Mouse (Mus musculus) T-cell, adult 2 months (primary cell): ENCODE measurements around the gene Adamts20.
"Not testable (repeated sequence)": the region's sequence is repeated elsewhere in the genome, so short reads cannot be mapped to it uniquely, and the experiment has no call there.

Source experiments
- DNase-seq: peaks from one replicate; pipeline ENCODE4 v3.0.0; 2022; ENCODE audit warnings: low spot score

Adamts20 gene

GRCm38 (mm10) chr15:94444437-94445136 lies 20.6 kb downstream of the Adamts20 start:
- no peak for DNase-seq

- no peak for DNase-seq
Measured at GRCm38 (mm10) chr15:94444043-94444436, 21.2 kb downstream of the Adamts20 start.

GRCm38 (mm10) chr15:94443025-94443424 lies 22.2 kb downstream of the Adamts20 start:
- no peak for DNase-seq

- no peak for DNase-seq
Measured at GRCm38 (mm10) chr15:94435532-94435931, 29.7 kb downstream of the Adamts20 start.

- no peak for DNase-seq
Measured at GRCm38 (mm10) chr15:94430681-94431405, 34.4 kb downstream of the Adamts20 start.

GRCm38 (mm10) chr15:94428726-94429125 lies 36.5 kb downstream of the Adamts20 start:
- no peak for DNase-seq

- no peak for DNase-seq
Measured at GRCm38 (mm10) chr15:94427482-94428214, 37.6 kb downstream of the Adamts20 start.

GRCm38 (mm10) chr15:94420526-94420925 lies 44.7 kb downstream of the Adamts20 start:
- DNase-seq, result no peak

GRCm38 (mm10) chr15:94419167-94419566 lies 46.1 kb downstream of the Adamts20 start:
- DNase-seq, result no peak

GRCm38 (mm10) chr15:94418427-94418826 lies 46.8 kb downstream of the Adamts20 start:
- DNase-seq, result no peak

GRCm38 (mm10) chr15:94417216-94418155 lies 47.7 kb downstream of the Adamts20 start:
- DNase-seq, result no peak

GRCm38 (mm10) chr15:94409832-94410231 lies 55.4 kb downstream of the Adamts20 start:
- no peak for DNase-seq

- DNase-seq, result no peak
Measured at GRCm38 (mm10) chr15:94406364-94406763, 58.9 kb downstream of the Adamts20 start.

GRCm38 (mm10) chr15:94404071-94404545 lies 61.1 kb downstream of the Adamts20 start:
- DNase-seq, result peak; percentile 2

- DNase-seq, result no peak
Measured at GRCm38 (mm10) chr15:94403461-94404070, 61.7 kb downstream of the Adamts20 start.

- DNase-seq, result no peak
Measured at GRCm38 (mm10) chr15:94403018-94403417, 62.2 kb downstream of the Adamts20 start.

- DNase-seq, result no peak
Measured at GRCm38 (mm10) chr15:94392737-94393136, 72.5 kb downstream of the Adamts20 start.

- not testable (repeated sequence) for DNase-seq
Measured at GRCm38 (mm10) chr15:94390127-94390526, 75.1 kb downstream of the Adamts20 start.

- peak; percentile 15 for DNase-seq
Measured at GRCm38 (mm10) chr15:94379425-94379824, 85.8 kb downstream of the Adamts20 start.

GRCm38 (mm10) chr15:94372548-94372947 lies 92.7 kb downstream of the Adamts20 start:
- no peak for DNase-seq

GRCm38 (mm10) chr15:94349052-94349451 lies 116.2 kb downstream of the Adamts20 start:
- peak; percentile 5 for DNase-seq
